Mouse (Mus musculus) thymus, adult 2 months (tissue): ENCODE measurements around the gene Cpeb4. TPM values are rescaled to one million over a fixed set of nuclear protein-coding genes. Genes with fewer than 3 reads are reported as not detected.

Experiments used
- DNase-seq: peaks from one replicate; pipeline ENCODE4 v3.0.0; 2021
- H3K27ac ChIP-seq: fragments of 200-500 bp; 2 replicates; pipeline ENCODE4 v1.5.1; 2012; ENCODE audit warnings: low read length, control low read depth; ENCODE audit not compliant: control insufficient read depth, insufficient read depth
- H3K27me3 ChIP-seq: fragments of 200-500 bp; 2 replicates; pipeline ENCODE4 v1.6.1; 2012; ENCODE audit warnings: mild to moderate bottlenecking, low read length, moderate library complexity, mixed read lengths; ENCODE audit not compliant: control insufficient read depth, insufficient read depth
- H3K36me3 ChIP-seq: fragments of 200-500 bp; 2 replicates; pipeline ENCODE4 v1.6.1; 2012; ENCODE audit warnings: mild to moderate bottlenecking, low read length, moderate library complexity; ENCODE audit not compliant: control insufficient read depth, insufficient read depth
- H3K4me1 ChIP-seq: fragments of 200-500 bp; replicated peaks from 2 replicates; pipeline ENCODE4 v1.6.1; 2012; ENCODE audit warnings: low read length; ENCODE audit not compliant: control insufficient read depth, insufficient read depth
- H3K4me3 ChIP-seq: fragments of 200-500 bp; 2 replicates; pipeline ENCODE4 v1.5.1; 2012; ENCODE audit warnings: mild to moderate bottlenecking, low read length, control low read depth, moderate library complexity; ENCODE audit not compliant: control insufficient read depth, insufficient read depth
- CTCF ChIP-seq: fragments of 200-500 bp; IDR thresholded peaks from 2 replicates; pipeline ENCODE4 v1.5.1; 2012; ENCODE audit warnings: mild to moderate bottlenecking, control low read depth, low read length, moderate library complexity, borderline replicate concordance; ENCODE audit not compliant: control insufficient read depth, poor library complexity, insufficient read depth; ENCODE audit errors: extremely low read depth
- POLR2A ChIP-seq: fragments of 200-500 bp; IDR thresholded peaks from 2 replicates; pipeline ENCODE4 v1.6.1; 2012; ENCODE audit warnings: mild to moderate bottlenecking, low read length, control low read depth, moderate library complexity; ENCODE audit not compliant: control insufficient read depth, poor library complexity, insufficient read depth; ENCODE audit errors: extremely low read depth
- WGBS: fragments of 180-500 bp; shearing (Covaris S2); methylation state at CpG from one replicate; pipeline ENCODE4 v1.1.7; 2018; 5-methylcytosine and 5-hydroxymethylcytosine counted together
- polyA plus RNA-seq: library from polyadenylated mRNA; depleted of rRNA; stranded (reverse); fragments of >200 nt; gene quantifications from 2 replicates; pipeline ENCODE4 v1.2.3, GENCODE M21; 2012

The Cpeb4 gene
- polyA plus RNA-seq, 1 experiment: 12.0 TPM

GRCm38 (mm10) chr11:31837243-31837642 is 34.8 kb upstream of the Cpeb4 start:
- TF ChIP-seq CTCF: no peak
- TF ChIP-seq POLR2A: no peak
- no peak for DNase-seq
- H3K4me1 ChIP-seq: peaks cover 11% of the 10 kb centered on the region
- H3K36me3 ChIP-seq: no peaks in the 10 kb centered on the region
- no peak overlapping the region for H3K27ac ChIP-seq
- H3K27me3 ChIP-seq: no peaks in the 10 kb centered on the region
- no peak overlapping the region for H3K4me3 ChIP-seq
- WGBS: 96% methylated on average over 3 of the region's 3 CpGs

GRCm38 (mm10) chr11:31837753-31838152 is 34.3 kb upstream of the Cpeb4 start:
- H3K4me1 ChIP-seq: peaks cover 9% of the 10 kb centered on the region
- no peaks in the 10 kb centered on the region for H3K27me3 ChIP-seq
- no peak overlapping the region for H3K27ac ChIP-seq
- no peak for DNase-seq
- no peak overlapping the region for H3K4me3 ChIP-seq
- TF ChIP-seq CTCF: no peak
- no peak for TF ChIP-seq POLR2A
- WGBS: 58% methylated on average over 4 of the region's 4 CpGs
- no peaks in the 10 kb centered on the region for H3K36me3 ChIP-seq

- no peak for DNase-seq
- Histone ChIP-seq H3K4me1 (peaks cover 12% of the 10 kb centered on the region), H3K36me3 (no peaks in the 10 kb centered on the region), H3K27ac (no peak overlapping the region), H3K27me3 (no peaks in the 10 kb centered on the region), H3K4me3 (no peak overlapping the region)
- no peak for TF ChIP-seq POLR2A
- TF ChIP-seq CTCF: no peak
- WGBS: 56% methylated on average over 7 of the region's 7 CpGs
Observed at GRCm38 (mm10) chr11:31838442-31839083, 33.4 kb upstream of the Cpeb4 start.

- peaks cover 12% of the 10 kb centered on the region for H3K4me1 ChIP-seq
- no peak overlapping the region for H3K4me3 ChIP-seq
- H3K27ac ChIP-seq: no peak overlapping the region
- no peaks in the 10 kb centered on the region for H3K27me3 ChIP-seq
- WGBS: 93% methylated on average over 6 of the region's 6 CpGs
- no peak for DNase-seq
- TF ChIP-seq POLR2A (no peak), CTCF (no peak)
- H3K36me3 ChIP-seq: no peaks in the 10 kb centered on the region
Observed at GRCm38 (mm10) chr11:31839084-31839460, 32.9 kb upstream of the Cpeb4 start.

- 62% methylated on average over 5 of the region's 5 CpGs for WGBS
- no peak for TF ChIP-seq CTCF
- no peak for TF ChIP-seq POLR2A
- H3K4me1 ChIP-seq: peaks cover 10% of the 10 kb centered on the region
- DNase-seq: no peak
- H3K27ac ChIP-seq: no peak overlapping the region
- H3K27me3 ChIP-seq: no peaks in the 10 kb centered on the region
- no peak overlapping the region for H3K4me3 ChIP-seq
- no peaks in the 10 kb centered on the region for H3K36me3 ChIP-seq
Observed at GRCm38 (mm10) chr11:31842171-31842959, 29.6 kb upstream of the Cpeb4 start.

- no peaks in the 10 kb centered on the region for H3K36me3 ChIP-seq
- TF ChIP-seq POLR2A (no peak), CTCF (no peak)
- no peaks in the 10 kb centered on the region for H3K27me3 ChIP-seq
- WGBS: 92% methylated on average over 7 of the region's 7 CpGs
- H3K27ac ChIP-seq: no peak overlapping the region
- DNase-seq: no peak
- no peak overlapping the region for H3K4me3 ChIP-seq
- H3K4me1 ChIP-seq: peaks cover 8% of the 10 kb centered on the region
Observed at GRCm38 (mm10) chr11:31843177-31843833, 28.7 kb upstream of the Cpeb4 start.
